Mouse (Mus musculus) B cell, adult 62 days (primary cell): Measurements from ENCODE around the gene Kif7. TPM values are rescaled to one million over a fixed set of nuclear protein-coding genes. Genes with fewer than 3 reads are reported as not detected.

ENCODE experiments used
- total RNA-seq: library from RNA; stranded (reverse); gene quantifications from 4 replicates; pipeline ENCODE4 v1.2.4, GENCODE M21; 2023

Gene Kif7
- 0.18 to 0.24 TPM in 2 of 4 replicates, not detected in the others for total RNA-seq

GRCm38 (mm10) chr7:79715187-79715981 is at the start of gene Kif7:
Kif7 (minus strand) TSS chr7:79715720.

DNA sequence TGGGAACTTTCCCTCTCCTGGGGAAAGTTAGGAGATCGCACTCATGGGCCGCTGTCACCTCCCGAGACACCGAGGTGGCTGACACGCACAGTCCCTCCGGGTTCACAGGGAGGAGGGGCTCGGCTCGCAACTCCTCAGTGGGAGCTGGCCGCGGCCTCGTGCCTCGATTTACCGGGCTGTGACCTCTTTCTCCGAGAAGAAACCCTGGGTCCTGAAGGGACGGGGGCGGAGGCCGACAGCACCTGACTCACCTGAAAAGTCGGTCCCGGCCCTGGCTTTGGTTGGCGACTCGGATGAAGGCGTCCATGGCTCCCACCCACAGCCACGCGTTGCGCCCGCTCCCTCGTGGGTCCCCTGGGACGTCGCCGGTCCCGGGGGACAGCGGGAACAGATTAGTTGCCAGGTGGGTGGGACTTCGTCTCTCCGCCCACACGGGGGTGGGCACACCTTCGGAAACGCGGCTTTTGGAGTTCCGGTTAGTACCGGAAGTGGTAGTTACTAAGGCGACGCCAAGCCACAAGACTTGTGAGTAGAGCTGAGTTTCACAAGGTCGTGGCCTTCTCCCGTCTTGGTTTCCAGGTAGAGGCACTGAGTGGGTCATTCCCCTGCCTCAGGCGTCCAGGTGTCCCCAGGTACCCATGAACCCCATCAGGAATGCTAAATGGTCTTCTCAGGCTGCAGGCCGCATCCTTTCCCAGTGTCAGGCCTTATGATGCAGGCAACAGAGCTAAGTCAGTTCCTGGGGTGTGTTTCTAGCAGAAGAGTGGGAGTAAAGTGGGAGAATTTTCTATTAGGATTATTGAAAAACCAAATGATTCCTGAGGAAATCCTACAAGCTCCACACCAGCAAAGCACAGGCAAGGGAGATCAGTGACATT is 27.4 kb upstream of the Kif7 start, which contains the start of the genes Pex11a and Wdr93:
TSS of gene Pex11a (minus strand) at position 473 of the 878 bp plus-strand sequence.
TSS of gene Wdr93 (plus strand) at position 505 of the 878 bp plus-strand sequence.

GRCm38 (mm10) chr7:79732622-79733021 is 17.1 kb upstream of the Kif7 start, which contains the start of gene Plin1:
Plin1 (minus strand) TSS chr7:79732903.

GRCm38 (mm10) chr7:79659578-79660290 is 55.8 kb downstream of the Kif7 start, which contains the start of gene Ticrr:
Ticrr (plus strand) TSS chr7:79660196.

Other genes starting within 250 kb of the Kif7 start
- gene Polg, start 249.4 kb downstream of the Kif7 start, total RNA-seq = 161 to 172 TPM (median 167 TPM) in 4 replicates
- not detected in 4 replicates for gene Rhcg, start 98.1 kb downstream of the Kif7 start, total RNA-seq
- 1.6 to 3.3 TPM (median 2.5 TPM) in 4 replicates for gene Ticrr, start 55.5 kb downstream of the Kif7 start, total RNA-seq
- not detected in 4 replicates for gene Plin1, start 17.2 kb upstream of the Kif7 start, total RNA-seq
- 0.41 to 1.2 TPM (median 0.79 TPM) in 4 replicates for gene Pex11a, start 27.4 kb upstream of the Kif7 start, total RNA-seq
- gene Wdr93, start 27.4 kb upstream of the Kif7 start, total RNA-seq = not detected in 4 replicates
- gene Mesp1, start 78.1 kb upstream of the Kif7 start, total RNA-seq = not detected in 4 replicates
- gene Mesp2, start 95.0 kb upstream of the Kif7 start, total RNA-seq = 0.29 TPM in 1 of 4 replicates, not detected in the others
- gene Anpep, start 145.3 kb upstream of the Kif7 start, total RNA-seq = 0.38 to 1.4 TPM (median 0.72 TPM) in 4 replicates
- 15.2 to 22.0 TPM (median 19.4 TPM) in 4 replicates for gene Ap3s2, start 204.9 kb upstream of the Kif7 start, total RNA-seq
- gene Arpin, start 219.6 kb upstream of the Kif7 start, total RNA-seq = 0.43 TPM in 1 of 4 replicates, not detected in the others